In genomic region chr5:44101231-44102110, GRCm38 (mm10) we compare ENCODE assay signal across 7 mouse cellular contexts. TPM values are rescaled to one million over a fixed set of nuclear protein-coding genes. Genes with fewer than 3 reads are reported as not detected.
DNase-seq lines count a peak whose midpoint lies in the region; ATAC-seq and TF ChIP-seq lines count a peak whose summit lies in the region.

Gene Prom1 (minus strand): TSS chr5:44102032.

- H3K4me1 ChIP-seq in embryonic facial prominence, embryonic 12.5 days: peaks cover 6% of the 10 kb centered on the region; the same call in 1 of the 2 replicates
- H3K4me1 ChIP-seq in heart, postnatal 0 days (ENCODE audit: control insufficient read depth, insufficient read depth): peaks cover 7% of the 10 kb centered on the region; the same call in 1 of the 2 replicates
- H3K4me1 ChIP-seq in lung, embryonic 15.5 days: peaks cover 25% of the 10 kb centered on the region

- WGBS in embryonic facial prominence, embryonic 12.5 days: under 1% methylated on average over 44 of the region's 44 CpGs
- 2% methylated on average over 44 of the region's 44 CpGs for WGBS in heart, postnatal 0 days
- WGBS in lung, embryonic 15.5 days: 2% methylated on average over 44 of the region's 44 CpGs

- no peak for TF ChIP-seq CTCF in heart, postnatal 0 days (IDR thresholded peaks at IDR 0.05; ENCODE audit: low read depth)

- H3K4me3 ChIP-seq in embryonic facial prominence, embryonic 12.5 days: peak within 1 kb of the TSS; percentile 76
- H3K4me3 ChIP-seq in heart, postnatal 0 days (ENCODE audit: low read depth, low read length): peak within 1 kb of the TSS; percentile 60
- peak within 1 kb of the TSS; percentile 62 for H3K4me3 ChIP-seq in lung, embryonic 15.5 days

- 0 out of 2 replicates have a peak, but pooled peaks cover 5% of the 10 kb centered on the region for H3K9me3 ChIP-seq in embryonic facial prominence, embryonic 12.5 days
- 0 out of 2 replicates have a peak, but pooled peaks cover 4% of the 10 kb centered on the region for H3K9me3 ChIP-seq in heart, postnatal 0 days (replicated peaks; ENCODE audit: control insufficient read depth, low read length)
- no peaks in the 10 kb centered on the region for H3K9me3 ChIP-seq in lung, embryonic 15.5 days

- no peaks in the 10 kb centered on the region for H3K27me3 ChIP-seq in embryonic facial prominence, embryonic 12.5 days
- peaks cover 47% of the 10 kb centered on the region for H3K27me3 ChIP-seq in heart, postnatal 0 days (ENCODE audit: control insufficient read depth, insufficient read depth, low read length)
- no peaks in the 10 kb centered on the region for H3K27me3 ChIP-seq in lung, embryonic 15.5 days

- peak; percentile 78 for ATAC-seq in embryonic facial prominence, embryonic 12.5 days (ENCODE audit: insufficient number of reproducible peaks, insufficient read depth, low FRiP score, low TSS enrichment)
- peak; percentile 31; the same call in 1 of the 2 replicates for ATAC-seq in heart, postnatal 0 days (ENCODE audit: insufficient read depth, low read depth)
- peak; percentile 73 for ATAC-seq in lung, embryonic 15.5 days (ENCODE audit: borderline replicate concordance, extremely low read depth, low FRiP score, low TSS enrichment)

- peak within 1 kb of the TSS; percentile 93 for H3K27ac ChIP-seq in embryonic facial prominence, embryonic 12.5 days
- H3K27ac ChIP-seq in heart, postnatal 0 days (ENCODE audit: low read depth): no peak within 1 kb of the TSS
- H3K27ac ChIP-seq in lung, embryonic 15.5 days: peak within 1 kb of the TSS; percentile 82

- DNase-seq in MN1 (ENCODE audit: low spot score): peak; percentile 72
- peak; percentile 5 to 19 for DNase-seq in adrenal gland, adult 18-20 months (ENCODE audit: low spot score in 2 of 2)
- DNase-seq in heart, postnatal 0 days (ENCODE audit: low spot score): no peak
- DNase-seq in kidney, postnatal 25 days: peak; percentile 79 to 90
- peak; percentile 63 for DNase-seq in retina, adult 2 months (ENCODE audit: low read depth, low spot score)

- no peak for TF ChIP-seq EP300 in heart, postnatal 0 days (IDR thresholded peaks at IDR 0.05; ENCODE audit: low read depth)

- no peaks in the 10 kb centered on the region for H3K36me3 ChIP-seq in embryonic facial prominence, embryonic 12.5 days
- H3K36me3 ChIP-seq in heart, postnatal 0 days (replicated peaks; ENCODE audit: control insufficient read depth, insufficient read depth, low read length): no peaks in the 10 kb centered on the region
- H3K36me3 ChIP-seq in lung, embryonic 15.5 days: no peaks in the 10 kb centered on the region

- H3K4me2 ChIP-seq in embryonic facial prominence, embryonic 12.5 days (replicated peaks): peak within 1 kb of the TSS; percentile 71
- H3K4me2 ChIP-seq in heart, postnatal 0 days (ENCODE audit: low read depth, low read length): peak within 1 kb of the TSS; percentile 90
- H3K4me2 ChIP-seq in lung, embryonic 15.5 days: peak within 1 kb of the TSS; percentile 95

- H3K9ac ChIP-seq in embryonic facial prominence, embryonic 12.5 days: peak within 1 kb of the TSS; percentile 82
- H3K9ac ChIP-seq in heart, postnatal 0 days (replicated peaks; ENCODE audit: low read depth, low read length): peak within 1 kb of the TSS; percentile 43; the same call in 1 of the 2 replicates
- H3K9ac ChIP-seq in lung, embryonic 15.5 days: peak within 1 kb of the TSS; percentile 72

RNA-seq across cellular contexts. Expression of gene Prom1, which starts in this region (rescaled TPM):
- 1 to 10 TPM; 2.5 to 3.3 TPM for total RNA-seq in adrenal gland, adult 18-20 months (2021)
- polyA plus RNA-seq in embryonic facial prominence, embryonic 12.5 days (2016; fragmentation: Nextera tagmentation; extraction: Ambion mirVana): 65.5 and 71.1 TPM in 2 replicates
- total RNA-seq in heart, postnatal 0 days (2014; rRNA removed; ENCODE audit: low replicate concordance): 2.8 and 4.4 TPM in 2 replicates
- 2.6 and 3.1 TPM in 2 replicates for polyA plus RNA-seq in heart, postnatal 0 days (2015; fragmentation: Nextera tagmentation; extraction: Ambion mirVana)
- 42.9 and 43.0 TPM in 2 replicates for polyA plus RNA-seq in lung, embryonic 15.5 days (2015; fragmentation: Nextera tagmentation; extraction: Ambion mirVana)

Comparison
In these comparisons a context has a peak if more than half of its experiments do, and no peak if none do; other contexts are left out.
1. RNA of gene Prom1 (polyA plus RNA-seq): 65.5 to 71.1 TPM in embryonic facial prominence, embryonic 12.5 days and 42.9 to 43.0 TPM in lung, embryonic 15.5 days; 2.6 to 3.1 TPM in heart, postnatal 0 days; every median in the first group is over 10 times any median in the second.
2. Peak in every context shown above with its lines, with median percentiles within 50 percentile points of each other: ATAC-seq, H3K4me2 ChIP-seq, H3K4me3 ChIP-seq and H3K9ac ChIP-seq.